13 mouse cellular contexts compared by ENCODE assay signal in the genomic region with DNA sequence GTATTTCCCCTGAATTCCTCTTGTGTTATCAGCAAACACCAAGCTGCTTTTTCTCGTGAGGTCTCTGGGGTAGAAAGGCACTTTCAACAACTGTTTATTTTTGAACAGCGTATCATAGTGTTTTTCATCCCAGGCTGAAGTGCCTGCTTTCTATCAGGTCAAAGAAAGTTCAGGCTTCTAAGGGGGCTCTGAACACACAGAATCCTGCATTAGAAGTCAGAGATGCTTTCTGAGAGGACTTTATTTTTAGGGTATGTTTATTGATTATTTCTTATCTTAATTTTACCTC. TPM values are rescaled to one million over a fixed set of nuclear protein-coding genes. Genes with fewer than 3 reads are reported as not detected.
DNase-seq lines count a peak whose midpoint lies in the region; ATAC-seq lines count a peak whose summit lies in the region.
"Had no signal": no experiment of that assay in that cellular context is flagged by ENCODE, and none has a peak within 500 bp of the region (broad histone marks: within the 10 kb centered on the region; RNA-seq: fewer than 3 reads in every experiment).

No protein-coding gene starts in this region.

- no peak for DNase-seq in heart, adult 11 months
- DNase-seq in kidney, adult 8-10 months = no peak
- DNase-seq in neural tube, embryonic 10.5 days (ENCODE audit: extremely low spot score, low spot score) = no peak
- DNase-seq in retina, postnatal 1 day = no peak
- DNase-seq: cerebellum, adult 8-10 months; left cerebral cortex, postnatal 4 days; liver, postnatal 0 days had no signal

- H3K9ac ChIP-seq in heart, embryonic 12.5 days = no peak overlapping the region
- H3K9ac ChIP-seq in kidney, embryonic 15.5 days = no peak overlapping the region
- no peak overlapping the region for H3K9ac ChIP-seq in neural tube, embryonic 13.5 days
- H3K9ac ChIP-seq: liver, postnatal 0 days; midbrain, embryonic 13.5 days had no signal

- H3K9me3 ChIP-seq in heart, embryonic 12.5 days (replicated peaks) = no peaks in the 10 kb centered on the region
- no peaks in the 10 kb centered on the region for H3K9me3 ChIP-seq in kidney, embryonic 15.5 days (replicated peaks)
- H3K9me3 ChIP-seq in neural tube, embryonic 13.5 days = no peaks in the 10 kb centered on the region
- H3K9me3 ChIP-seq: hindbrain, embryonic 10.5 days; midbrain, embryonic 13.5 days had no signal

- H3K27ac ChIP-seq in heart, embryonic 12.5 days (ENCODE audit: poor library complexity, severe bottlenecking) = peak overlapping the region; percentile 77
- peak overlapping the region; percentile 70 for H3K27ac ChIP-seq in kidney, embryonic 15.5 days
- 0 out of 2 replicates have a peak overlapping the region, but pooled peaks have one; percentile 4 for H3K27ac ChIP-seq in neural tube, embryonic 13.5 days (replicated peaks)
- H3K27ac ChIP-seq: midbrain, embryonic 13.5 days had no signal

- ATAC-seq in heart, embryonic 12.5 days (ENCODE audit: insufficient number of reproducible peaks, low FRiP score) = peak; percentile 36; the same call in 1 of the 2 replicates
- no peak for ATAC-seq in kidney, embryonic 15.5 days (replicated peaks; ENCODE audit: low FRiP score)
- no peak for ATAC-seq in neural tube, embryonic 13.5 days (ENCODE audit: low read depth)
- ATAC-seq: CD4-positive, CD25-positive, alpha-beta regulatory T cell, adult 4 months; liver, postnatal 0 days had no signal

- no peaks in the 10 kb centered on the region for H3K27me3 ChIP-seq in heart, embryonic 12.5 days (replicated peaks)
- no peaks in the 10 kb centered on the region for H3K27me3 ChIP-seq in kidney, embryonic 15.5 days
- no peaks in the 10 kb centered on the region for H3K27me3 ChIP-seq in neural tube, embryonic 13.5 days
- H3K27me3 ChIP-seq: midbrain, embryonic 13.5 days had no signal

- peak overlapping the region; percentile 28; the same call in 1 of the 2 replicates for H3K4me2 ChIP-seq in heart, embryonic 12.5 days
- H3K4me2 ChIP-seq in kidney, embryonic 15.5 days = no peak overlapping the region
- no peak overlapping the region for H3K4me2 ChIP-seq in neural tube, embryonic 13.5 days
- H3K4me2 ChIP-seq: midbrain, embryonic 13.5 days had no signal

- no peaks in the 10 kb centered on the region for H3K36me3 ChIP-seq in heart, embryonic 12.5 days
- H3K36me3 ChIP-seq in kidney, embryonic 15.5 days = no peaks in the 10 kb centered on the region
- H3K36me3 ChIP-seq in neural tube, embryonic 13.5 days = no peaks in the 10 kb centered on the region
- H3K36me3 ChIP-seq: hindbrain, embryonic 10.5 days; midbrain, embryonic 13.5 days had no signal

- WGBS in heart, embryonic 12.5 days = 6% methylated on average over 2 of the region's 2 CpGs
- WGBS in kidney, embryonic 15.5 days = 29% methylated on average over 2 of the region's 2 CpGs
- WGBS in neural tube, embryonic 13.5 days = 28% methylated on average over 2 of the region's 2 CpGs

- H3K4me3 ChIP-seq in heart, embryonic 12.5 days = no peak overlapping the region
- H3K4me3 ChIP-seq in kidney, embryonic 15.5 days (replicated peaks) = no peak overlapping the region
- H3K4me3 ChIP-seq in neural tube, embryonic 13.5 days = no peak overlapping the region
- H3K4me3 ChIP-seq: hindbrain, embryonic 10.5 days; midbrain, embryonic 13.5 days had no signal

- peaks cover 22% of the 10 kb centered on the region for H3K4me1 ChIP-seq in heart, embryonic 12.5 days (replicated peaks)
- H3K4me1 ChIP-seq in kidney, embryonic 15.5 days = peaks cover 12% of the 10 kb centered on the region
- peaks cover 15% of the 10 kb centered on the region for H3K4me1 ChIP-seq in neural tube, embryonic 13.5 days (replicated peaks)

RNA-seq across cellular contexts. Expression of a gene that starts 19.6 kb away (rescaled TPM):
- 22.3 and 24.4 TPM in 2 replicates for polyA plus RNA-seq in heart, embryonic 12.5 days (2016; fragmentation: Nextera tagmentation; extraction: Ambion mirVana)
- polyA plus RNA-seq in kidney, embryonic 15.5 days (2015; fragmentation: Nextera tagmentation; extraction: Ambion mirVana) = 87.7 and 89.1 TPM in 2 replicates
- polyA plus RNA-seq in neural tube, embryonic 13.5 days (2015; fragmentation: Nextera tagmentation; extraction: Ambion mirVana) = 21.3 and 21.7 TPM in 2 replicates

Comparison
In these comparisons a context has a peak if more than half of its experiments do, and no peak if none do; other contexts are left out.
1. H3K27ac ChIP-seq: peak in every context shown above with its lines; median percentile 77 in heart, embryonic 12.5 days; 70 in kidney, embryonic 15.5 days; 4 in neural tube, embryonic 13.5 days.